Mouse (Mus musculus): ENCODE results near the gene Eya2. TPM values are rescaled to one million over a fixed set of nuclear protein-coding genes. Genes with fewer than 3 reads are reported as not detected.

The Eya2 gene
- total RNA-seq, 2 experiments from 2014 or later: 2.5 to 3.6 TPM

DNA sequence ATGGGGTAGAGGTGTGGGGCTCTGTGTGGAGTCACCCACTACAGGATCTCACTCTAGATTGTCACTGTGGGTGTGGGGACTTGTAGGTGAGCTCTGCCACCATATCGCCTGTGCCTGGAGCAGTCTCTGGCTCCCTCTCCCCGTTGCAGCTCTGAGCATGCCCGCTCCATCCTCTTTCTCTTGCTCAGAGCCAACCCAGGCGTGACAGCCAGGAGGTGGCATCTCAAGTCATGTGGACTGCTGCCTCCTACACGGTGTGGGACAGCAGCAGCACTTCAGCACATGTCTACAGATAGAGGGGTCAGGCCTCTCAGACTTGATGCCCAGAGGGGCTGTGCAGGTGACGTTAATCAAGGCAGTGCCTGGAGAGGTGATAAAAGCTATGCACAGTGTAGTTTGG lies 57.4 kb downstream of the Eya2 start:
- DNase-seq: no peak

DNA sequence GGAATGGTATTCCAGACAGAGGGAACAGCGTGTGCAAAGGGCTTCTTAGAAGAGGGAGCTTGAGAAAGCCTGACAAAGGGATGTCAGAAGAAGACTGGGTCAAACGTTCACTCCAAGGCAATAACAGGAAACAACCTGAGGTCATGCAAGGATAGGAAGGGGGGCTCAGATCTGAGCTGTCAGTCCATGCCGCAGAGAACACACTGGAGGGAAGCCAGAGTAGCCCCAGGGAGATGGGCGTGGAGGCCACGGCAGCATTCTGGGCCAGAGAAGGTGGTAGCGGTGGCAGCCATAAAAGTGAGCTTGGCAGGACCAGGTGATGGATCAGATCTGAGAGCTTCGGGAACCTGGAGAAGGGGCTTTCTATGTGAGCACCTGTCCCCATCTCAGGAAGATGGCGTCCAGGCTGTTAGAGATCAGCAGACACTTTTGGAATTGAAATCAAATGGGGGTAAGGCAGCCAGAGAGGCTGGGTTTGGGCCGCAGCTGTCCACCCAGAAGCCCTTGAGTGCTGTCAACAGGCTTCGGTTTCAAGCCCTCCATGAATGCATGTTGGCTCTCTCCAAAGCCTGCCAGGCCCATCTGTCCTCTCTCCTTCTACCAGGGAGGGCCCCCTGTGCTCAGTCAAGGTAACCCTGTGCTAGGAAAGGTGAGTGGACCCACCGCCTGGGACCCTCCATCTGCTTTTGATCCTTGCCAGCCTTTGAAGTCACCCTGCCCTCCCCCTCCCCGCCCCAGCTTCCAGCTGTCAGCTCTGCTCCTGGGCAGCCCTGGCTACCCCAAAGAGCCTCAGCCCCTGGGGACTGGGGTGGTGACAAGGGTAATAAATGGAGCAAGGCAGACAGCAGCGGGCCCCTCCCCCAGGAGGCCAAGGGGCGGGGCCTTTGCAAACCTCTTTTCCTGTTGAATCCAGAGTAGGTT lies 58.4 kb downstream of the Eya2 start:
- DNase-seq: peak; percentile 39 to 71

DNA sequence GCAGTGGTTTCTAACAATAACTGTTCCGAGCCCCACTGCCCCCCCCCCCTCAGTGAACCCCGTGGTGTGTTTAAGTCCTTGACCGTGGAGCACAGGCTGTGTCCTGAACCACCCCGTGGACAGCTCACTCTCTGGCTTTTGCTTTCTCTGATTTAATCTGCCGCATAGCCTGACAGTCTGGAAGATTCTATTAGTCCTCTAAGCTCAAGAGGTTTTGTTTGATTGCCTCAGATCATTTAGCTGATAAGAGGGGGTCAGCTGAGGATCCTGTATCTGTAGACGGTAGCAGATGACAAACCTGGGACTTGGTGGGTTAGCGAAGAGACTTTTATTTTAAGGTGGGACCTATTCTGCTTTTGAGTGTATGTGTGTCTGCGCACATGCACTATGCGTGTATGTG lies 59.3 kb downstream of the Eya2 start:
- peak in 1 of 2 experiments; percentile 20 for DNase-seq

- peak; percentile 15 to 33 for DNase-seq
These were observed 60.1 kb downstream of the Eya2 start for GRCm38 (mm10) chr2:165654696-165655491.

DNA sequence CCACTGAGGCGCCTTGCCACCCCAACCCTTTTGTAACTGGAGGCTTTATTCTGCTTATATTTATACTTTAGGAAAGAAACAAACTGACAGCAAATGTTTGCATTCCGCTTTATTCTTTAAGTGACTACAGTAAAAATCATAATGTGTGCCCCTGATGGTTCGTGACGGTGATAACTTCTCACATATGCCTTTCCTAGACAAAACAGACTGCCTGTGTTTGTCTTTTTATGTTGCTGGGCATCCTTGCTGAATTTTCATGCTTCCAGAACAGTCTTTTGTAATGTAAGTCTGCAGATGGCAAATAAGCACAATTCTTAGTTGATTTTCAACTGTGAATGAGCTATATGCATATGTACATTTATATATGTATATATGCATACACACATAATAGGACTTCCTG lies 61.7 kb downstream of the Eya2 start:
- no peak for DNase-seq

GRCm38 (mm10) chr2:165656956-165657355 lies 62.1 kb downstream of the Eya2 start:
- no peak for DNase-seq

DNA sequence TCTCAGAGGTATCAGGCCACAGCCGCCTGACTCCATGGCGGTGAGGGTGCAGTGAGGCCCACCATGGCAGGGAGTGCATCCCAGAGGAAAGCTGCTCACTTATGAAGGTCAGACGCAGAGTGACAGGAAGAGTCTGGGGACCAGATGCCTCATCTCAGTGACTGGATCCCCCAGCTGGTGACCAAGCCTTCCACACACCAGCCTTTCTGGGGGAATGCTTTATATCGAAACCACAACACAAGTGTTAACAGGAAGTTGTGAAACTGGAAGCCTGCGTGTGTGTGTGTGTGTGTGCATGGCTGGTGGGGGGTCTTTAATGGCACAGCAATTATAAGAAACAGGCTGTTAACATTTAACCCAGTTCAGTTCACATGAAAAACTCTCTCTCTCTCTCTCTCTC lies 64.7 kb downstream of the Eya2 start:
- no peak for DNase-seq

- no peak for DNase-seq
These were observed 68.4 kb downstream of the Eya2 start for GRCm38 (mm10) chr2:165663266-165663665.

DNA sequence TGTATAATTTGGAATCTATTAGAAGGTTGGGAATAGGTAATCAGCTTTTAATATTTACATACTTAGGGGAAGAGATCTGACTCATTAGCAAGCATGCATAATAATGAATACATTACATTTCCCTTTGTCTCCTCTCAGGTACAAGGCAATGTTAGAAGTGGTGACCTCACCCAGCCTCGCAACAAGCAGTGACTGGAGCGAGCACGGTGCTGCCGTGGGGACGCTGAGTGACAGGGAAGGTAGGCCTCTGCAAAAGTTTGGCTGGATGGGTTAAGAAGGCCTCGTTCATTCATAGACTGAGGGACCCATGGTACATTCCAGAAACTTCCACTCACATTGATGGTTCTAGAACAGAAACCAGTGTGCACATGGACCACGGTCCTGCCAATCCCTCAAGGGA lies 69.8 kb downstream of the Eya2 start:
- DNase-seq: no peak

DNA sequence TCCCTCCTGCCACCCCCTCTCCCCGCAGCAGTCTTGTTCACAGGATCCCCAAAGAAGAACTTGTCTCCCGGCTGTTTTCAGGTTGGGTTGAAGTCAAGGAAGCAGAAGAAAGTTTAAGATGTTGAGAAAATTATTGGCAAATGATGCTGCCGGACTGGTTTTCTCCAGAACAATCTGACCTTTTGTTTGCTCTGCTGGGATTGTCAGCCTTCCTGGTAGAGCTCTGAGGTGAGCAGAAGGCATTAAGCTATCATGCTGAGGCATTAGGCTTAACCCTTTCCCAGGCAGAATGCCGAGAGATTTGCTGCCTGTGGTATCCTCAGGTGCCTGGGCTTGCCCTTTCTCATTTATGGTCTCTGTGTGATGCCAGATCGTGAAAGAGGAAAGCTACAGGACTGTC lies 70.3 kb downstream of the Eya2 start:
- no peak for DNase-seq

DNA sequence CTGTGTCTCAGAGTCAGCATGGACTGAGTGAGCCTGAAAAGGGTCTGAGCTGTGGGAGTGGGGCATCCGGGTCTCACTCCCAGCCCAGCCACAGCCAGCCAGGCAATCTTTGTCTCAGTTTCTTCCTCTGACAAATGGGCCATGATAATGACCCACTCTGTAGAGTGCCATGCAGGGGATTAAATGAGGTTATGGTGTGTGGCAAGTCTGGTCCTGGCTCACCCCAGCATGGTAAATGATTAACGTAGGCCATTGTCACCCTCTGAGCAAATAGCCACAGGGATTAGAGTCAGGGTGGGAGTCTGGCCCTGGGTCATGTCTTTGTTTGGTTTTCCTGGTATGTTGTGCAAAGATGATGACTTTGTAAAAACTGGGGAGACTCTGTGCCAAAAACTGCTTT lies 72.3 kb downstream of the Eya2 start:
- no peak for DNase-seq

- DNase-seq: no peak
These were observed 87.9 kb downstream of the Eya2 start for GRCm38 (mm10) chr2:165682719-165683118.

DNA sequence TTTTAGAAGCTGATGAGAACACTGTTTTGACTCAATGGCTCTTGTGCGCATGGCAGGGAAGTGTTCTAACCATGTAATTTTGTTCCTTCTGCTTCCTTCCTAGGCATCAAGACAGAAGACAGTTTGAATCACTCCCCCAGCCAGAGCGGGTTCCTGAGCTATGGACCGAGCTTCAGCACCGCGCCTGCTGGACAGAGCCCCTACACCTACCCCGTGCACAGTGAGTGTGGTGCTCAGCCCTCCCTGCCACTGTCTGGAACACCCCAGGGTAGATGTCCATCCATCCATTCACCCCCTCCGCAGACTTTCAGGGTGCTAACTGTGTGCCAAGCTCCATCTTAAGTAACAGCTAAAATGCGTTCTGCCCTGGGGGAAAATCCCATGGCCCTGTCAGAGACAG lies 92.7 kb downstream of the Eya2 start:
- peak; percentile 14 to 44 for DNase-seq

- DNase-seq: no peak
These were observed 94.1 kb downstream of the Eya2 start for GRCm38 (mm10) chr2:165688896-165689295.

- DNase-seq: no peak
These were observed 96.2 kb downstream of the Eya2 start for GRCm38 (mm10) chr2:165691016-165691415.

- peak; percentile 71 to 72 for DNase-seq
These were observed 98.3 kb downstream of the Eya2 start for GRCm38 (mm10) chr2:165692944-165693660.

GRCm38 (mm10) chr2:165694767-165695166 lies 99.9 kb downstream of the Eya2 start:
- no peak for DNase-seq

DNA sequence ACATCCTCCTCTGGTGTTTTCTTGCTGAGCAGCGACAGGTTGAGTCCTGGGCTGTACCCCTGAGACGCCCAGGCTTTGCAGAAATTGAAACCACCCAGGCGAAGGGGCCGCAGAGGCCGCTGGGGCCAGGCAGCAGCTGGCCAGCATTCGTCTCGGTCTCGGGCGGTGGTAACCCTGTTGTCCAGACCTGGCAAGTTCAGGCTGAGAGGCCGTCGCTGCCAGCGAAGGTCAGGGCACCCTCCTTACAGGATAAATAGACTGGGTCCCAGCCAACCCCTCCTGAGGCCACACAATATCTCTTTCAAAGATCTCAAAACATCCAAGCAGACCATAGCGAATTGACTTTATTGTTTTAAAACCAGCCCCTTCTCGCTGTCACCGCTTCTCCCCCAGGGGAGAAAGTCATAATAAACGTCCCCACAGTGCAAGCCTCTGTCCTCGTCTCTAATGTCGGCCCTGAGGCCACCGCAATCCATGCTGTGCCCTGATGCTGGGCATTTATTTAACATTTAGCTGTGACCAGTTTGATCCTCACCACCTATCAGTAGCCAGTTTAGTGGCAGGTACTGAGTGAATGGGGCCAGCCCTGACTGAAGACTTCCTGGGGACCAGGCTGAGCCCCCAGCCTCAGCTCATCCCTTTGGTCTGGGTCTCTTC lies 105.5 kb downstream of the Eya2 start:
- no peak for DNase-seq

DNA sequence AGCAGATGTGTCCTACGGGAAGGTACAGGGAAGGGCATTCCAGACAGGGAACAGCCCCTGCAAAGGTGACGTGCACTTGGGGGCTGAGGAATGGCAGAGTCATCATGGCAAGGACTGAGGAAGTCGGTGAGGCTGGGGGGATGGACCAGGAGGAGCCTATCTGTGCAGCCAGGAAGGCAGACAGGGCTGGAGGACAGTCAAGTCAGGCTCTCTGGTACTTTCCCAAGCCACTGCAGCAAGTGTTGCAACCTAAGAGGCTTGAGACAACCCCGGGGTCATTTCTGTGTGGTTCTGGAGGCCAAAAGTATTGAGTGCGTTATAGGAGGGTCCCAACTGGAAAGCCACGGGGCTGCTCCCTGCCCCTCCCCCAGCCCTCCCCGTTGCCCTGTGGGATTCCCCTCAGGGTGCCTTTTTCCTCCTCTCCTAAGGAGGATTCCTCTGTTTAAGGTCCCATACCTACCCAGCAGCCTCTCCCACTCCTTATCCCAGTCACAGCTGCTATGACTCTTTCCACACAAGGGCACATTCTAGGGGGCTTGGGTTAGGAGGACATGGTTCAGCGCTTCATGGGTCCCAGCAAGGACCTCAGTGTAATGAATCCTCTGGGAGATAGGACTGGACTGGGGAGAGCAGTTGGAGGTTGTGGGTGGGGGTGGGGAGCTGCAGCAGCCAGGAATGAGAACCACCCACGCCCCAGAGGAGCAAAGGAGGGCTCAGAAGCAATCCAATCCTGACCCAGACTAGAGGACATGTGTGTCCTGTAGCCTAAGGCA lies 108.4 kb downstream of the Eya2 start:
- no peak for DNase-seq

DNA sequence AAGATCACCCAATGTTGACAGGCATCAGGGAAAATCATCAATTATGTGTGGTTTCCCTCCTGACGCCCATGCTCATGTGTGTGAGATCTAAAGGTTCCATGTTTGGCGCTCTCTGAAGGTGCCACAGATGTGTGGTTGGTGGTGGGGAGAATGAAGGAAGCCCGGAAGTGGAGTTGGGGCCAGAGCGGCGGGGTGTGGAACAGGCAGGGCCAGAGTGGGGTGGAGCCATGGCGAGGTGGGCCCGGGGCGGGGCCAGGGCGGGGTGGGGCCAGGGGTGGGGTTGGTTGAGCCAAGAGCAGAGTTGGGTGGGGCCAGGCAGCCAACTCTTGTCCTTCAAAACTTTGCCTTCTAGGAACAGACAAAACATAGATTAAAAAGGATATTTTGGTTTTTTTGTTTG lies 113.4 kb downstream of the Eya2 start:
- DNase-seq: no peak

DNA sequence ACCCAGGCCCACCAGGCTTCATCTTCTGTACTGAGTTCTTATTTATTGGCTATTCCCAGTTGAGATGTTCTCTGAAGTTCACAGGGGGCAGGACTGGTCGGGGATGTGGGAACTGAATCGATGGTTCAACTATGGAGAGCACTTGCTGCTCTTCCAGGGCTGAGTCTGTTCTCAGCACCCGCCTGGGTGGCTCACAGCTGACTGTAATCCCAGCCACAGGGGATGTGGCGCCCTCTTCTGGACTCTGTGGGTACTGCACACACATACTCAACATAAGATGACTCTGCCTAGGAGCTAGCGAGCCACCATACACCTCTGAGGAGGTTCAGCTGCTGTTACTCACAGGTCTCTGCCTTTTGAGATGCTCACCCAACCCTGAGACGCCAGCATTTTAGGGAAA lies 121.9 kb downstream of the Eya2 start:
- no peak for DNase-seq

All from adrenal gland, postnatal 36 days (tissue).